In genomic region chr14:24240831-24241230, GRCm38 (mm10) we compare ENCODE assay signal across 20 mouse cellular contexts. TPM values are rescaled to one million over a fixed set of nuclear protein-coding genes. Genes with fewer than 3 reads are reported as not detected.
"Had no signal": no experiment of that assay in that cellular context is flagged by ENCODE, and none has a peak within 500 bp of the region (broad histone marks: within the 10 kb centered on the region; RNA-seq: fewer than 3 reads in every experiment).

No protein-coding gene starts in this region.

- H3K9me3 ChIP-seq: lung, embryonic 15.5 days; megakaryocyte, embryonic 14.5 days; midbrain, embryonic 13.5 days; midbrain, embryonic 15.5 days; neural tube, embryonic 12.5 days; stomach, embryonic 15.5 days had no signal

- H3K4me2 ChIP-seq: lung, embryonic 15.5 days; midbrain, embryonic 11.5 days; midbrain, embryonic 13.5 days; midbrain, embryonic 15.5 days; neural tube, embryonic 12.5 days; stomach, embryonic 15.5 days had no signal

- H3K9ac ChIP-seq: lung, embryonic 15.5 days; midbrain, embryonic 13.5 days; midbrain, embryonic 15.5 days; neural tube, embryonic 12.5 days; stomach, embryonic 15.5 days had no signal

- H3K4me3 ChIP-seq: lung, embryonic 15.5 days; megakaryocyte, embryonic 14.5 days; midbrain, embryonic 13.5 days; midbrain, embryonic 15.5 days; neural tube, embryonic 12.5 days; stomach, embryonic 15.5 days had no signal

- H3K27me3 ChIP-seq: lung, embryonic 15.5 days; midbrain, embryonic 13.5 days; midbrain, embryonic 15.5 days; neural tube, embryonic 12.5 days; stomach, embryonic 15.5 days had no signal

- DNase-seq: lung, adult 2 months; lung, postnatal 14 days; lung, postnatal 36 days; right cerebral cortex, postnatal 14 days; thymus, adult 2 months; thymus, postnatal 25 days; thymus, postnatal 4 days had no signal

- H3K36me3 ChIP-seq: lung, embryonic 15.5 days; midbrain, embryonic 15.5 days; stomach, embryonic 15.5 days had no signal

- H3K27ac ChIP-seq: lung, embryonic 15.5 days; macrophage; midbrain, embryonic 13.5 days; midbrain, embryonic 15.5 days; neural tube, embryonic 12.5 days; stomach, embryonic 15.5 days; stomach, postnatal 0 days had no signal

- ATAC-seq: lung, postnatal 0 days; midbrain, embryonic 13.5 days; midbrain, embryonic 15.5 days had no signal

RNA-seq across cellular contexts. Expression of gene E330034G19Rik, which starts 52.2 kb away (rescaled TPM):
- polyA plus RNA-seq: lung, adult 2 months; lung, embryonic 15.5 days; lung, postnatal 0 days; macrophage; midbrain, embryonic 11.5 days; midbrain, embryonic 13.5 days; midbrain, embryonic 15.5 days; neural tube, embryonic 12.5 days; neural tube, embryonic 14.5 days; spleen, adult 2 months; stomach, embryonic 15.5 days; stomach, postnatal 0 days; thymus, adult 2 months; urinary bladder, adult 2 months had no signal
